Mouse (Mus musculus) Patski (cell line): ENCODE measurements at regions not wholly inside any gene's neighbourhood (a gene's known extent, or its start where the extent isn't known, plus 50 kb on each side); places are given as distances from the start of the nearest gene placed in this dataset.

Experiments used
- ATAC-seq: fragments of 100-300 bp; one replicate; pipeline ENCODE4 v1.8.0; 2021
- CTCF ChIA-PET: fragments of 350-600 bp; sonication (Branson Sonifier 250); formaldehyde crosslinking; loops from one replicate; lab custom pipeline; 2022; ENCODE audit warnings: inconsistent platforms; lab: Charles Lee
- POLR2A ChIA-PET: fragments of 350-600 bp; sonication (Branson Sonifier 250); formaldehyde crosslinking; loops from one replicate; lab custom pipeline; 2022; ENCODE audit warnings: antibody characterized with exemption, inconsistent platforms; lab: Charles Lee
- DNase-seq: peaks from one replicate; pipeline ENCODE4 v3.0.0-alpha.2; 2011; ENCODE audit warnings: low read depth, low spot score
- H3K27me3 ChIP-seq: fragments of 371-371 bp; one replicate; pipeline ENCODE4 v1.5.1; 2021
- CTCF ChIP-seq: fragments of 100-300 bp; IDR thresholded peaks from one replicate; pipeline ENCODE4 v1.5.1; 2021
- in situ Hi-C: fragments of 300-500 bp; cut with MboI; formaldehyde crosslinking; loops from 3 replicates; pipeline ENCODE4 v1.11.1; 2018; ENCODE audit warnings: low pct_unique_long_range_greater_than_20kb, mixed read lengths

- no peak for ATAC-seq
- no peaks in the 10 kb centered on the region for H3K27me3 ChIP-seq
- POLR2A ChIA-PET = interaction anchor here (0.6 to 1.0 kb wide), 2 partner anchors 10 to 126 kb away, joined by 3 to 7 read pairs; no protein-coding TSS in a partner anchor
- no peak for TF ChIP-seq CTCF
- CTCF ChIA-PET = interaction anchor here (0.9 to 3.5 kb wide), 5 partner anchors 8 to 87 kb away, joined by 3 to 16 read pairs (median 3); no protein-coding TSS in a partner anchor
- no peak for DNase-seq
- in situ Hi-C loops = no loop called here
Observed at GRCm38 (mm10) chr13:3752334-3752733, 51.8 kb downstream of the Calml3 start.

GRCm38 (mm10) chr13:3751222-3751621, 52.9 kb downstream of the Calml3 start:
- ATAC-seq (no peak), DNase-seq (no peak)
- ChIA-PET CTCF (interaction anchor here (1.2 kb wide), 1 partner anchor 85 kb away, joined by 4 read pairs; no protein-coding TSS in a partner anchor), POLR2A (interaction anchor here (0.6 kb wide), 1 partner anchor 48 kb away, joined by 9 read pairs; no protein-coding TSS in a partner anchor)
- no peak for TF ChIP-seq CTCF
- in situ Hi-C loops = no loop called here
- H3K27me3 ChIP-seq = no peaks in the 10 kb centered on the region

DNA sequence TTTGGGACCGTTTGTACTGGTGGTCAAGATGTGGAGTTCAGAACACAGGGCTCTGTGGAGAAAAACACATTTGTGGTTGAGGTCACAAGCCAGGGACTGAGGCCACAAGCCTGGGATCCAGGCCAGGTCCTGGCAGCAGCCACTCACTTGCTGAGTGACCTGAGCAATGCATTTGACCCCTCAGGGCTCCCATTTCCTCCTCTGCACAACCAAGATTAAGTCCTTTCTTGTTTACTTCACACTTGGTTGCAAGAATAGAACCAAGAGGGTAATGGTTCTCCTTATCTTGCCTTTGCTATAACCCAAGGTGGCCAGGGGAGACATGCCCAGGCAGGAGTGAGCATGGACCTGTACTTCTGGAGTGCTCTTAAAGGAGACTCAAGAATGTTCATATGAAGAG, 53.4 kb downstream of the Calml3 start:
- DNase-seq (peak; percentile 85), ATAC-seq (peak; percentile 68)
- H3K27me3 ChIP-seq = no peaks in the 10 kb centered on the region
- TF ChIP-seq CTCF = no peak
- ChIA-PET CTCF (interaction anchor here (0.7 to 1.2 kb wide), 2 partner anchors 30 to 84 kb away, joined by 3 to 4 read pairs; no protein-coding TSS in a partner anchor), POLR2A (interaction anchor here (0.6 to 1.0 kb wide), 3 partner anchors 16 to 56 kb away, joined by 3 to 9 read pairs (median 3); no protein-coding TSS in a partner anchor)
- in situ Hi-C loops = no loop called here

- H3K27me3 ChIP-seq = no peaks in the 10 kb centered on the region
- ChIA-PET POLR2A (interaction anchor here (0.9 to 1.6 kb wide), 2 partner anchors 19 to 55 kb away, joined by 3 to 9 read pairs; no protein-coding TSS in a partner anchor), CTCF (no interaction called here)
- in situ Hi-C loops = loop anchor here (5.0 kb wide), 1 partner anchor 82 kb away; no protein-coding TSS in a partner anchor
- ATAC-seq (peak; percentile 24), DNase-seq (no peak)
- no peak for TF ChIP-seq CTCF
Observed at GRCm38 (mm10) chr13:3749646-3750045, 54.5 kb downstream of the Calml3 start.

- no peak for TF ChIP-seq CTCF
- CTCF ChIA-PET = interaction anchor here (1.1 kb wide), 1 partner anchor 17 kb away, joined by 3 read pairs; no protein-coding TSS in a partner anchor
- POLR2A ChIA-PET = interaction anchor here (1.6 kb wide), 1 partner anchor 20 kb away, joined by 9 read pairs; no protein-coding TSS in a partner anchor
- no peak for ATAC-seq
- in situ Hi-C loops = loop anchor here (5.0 kb wide), 1 partner anchor 82 kb away; no protein-coding TSS in a partner anchor
- no peak for DNase-seq
- no peaks in the 10 kb centered on the region for H3K27me3 ChIP-seq
Observed at GRCm38 (mm10) chr13:3748859-3749258, 55.3 kb downstream of the Calml3 start.

DNA sequence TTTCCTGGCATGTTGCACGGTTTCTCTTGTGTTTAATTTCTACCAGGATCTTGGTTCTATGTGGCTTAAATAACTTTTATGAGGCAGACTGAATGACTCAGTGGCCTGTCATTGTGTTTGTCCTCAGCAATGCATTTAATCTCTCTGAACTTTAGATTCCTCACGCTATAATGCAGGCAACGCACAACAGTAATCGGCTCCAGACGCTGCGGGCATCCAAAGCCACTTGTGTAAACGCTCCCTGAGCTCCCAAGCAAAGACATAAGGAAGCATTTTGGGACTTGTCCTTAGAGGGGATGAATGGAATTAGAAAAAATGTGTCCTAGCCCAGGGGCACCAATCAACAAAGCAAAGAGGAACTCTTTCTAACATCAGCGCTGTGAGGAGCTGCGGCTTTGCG, 57.6 kb downstream of the Calml3 start:
- no peaks in the 10 kb centered on the region for H3K27me3 ChIP-seq
- POLR2A ChIA-PET = interaction anchor here (1.7 kb wide), 1 partner anchor 80 kb away, joined by 5 read pairs; no protein-coding TSS in a partner anchor
- in situ Hi-C loops = loop anchor here (5.0 kb wide), 1 partner anchor 79 kb away; no protein-coding TSS in a partner anchor
- no peak for TF ChIP-seq CTCF
- CTCF ChIA-PET = interaction anchor here (0.8 to 1.0 kb wide), 4 partner anchors 22 to 147 kb away, joined by 3 to 4 read pairs (median 3); no protein-coding TSS in a partner anchor
- ATAC-seq (no peak), DNase-seq (no peak)

- no peak for TF ChIP-seq CTCF
- no peak for DNase-seq
- ChIA-PET CTCF (interaction anchor here (1.1 to 1.5 kb wide), 3 partner anchors 47 to 152 kb away, joined by 3 to 4 read pairs (median 3); no protein-coding TSS in a partner anchor), POLR2A (interaction anchor here (0.7 to 2.2 kb wide), 5 partner anchors 9 to 148 kb away, joined by 3 to 7 read pairs (median 5); no protein-coding TSS in a partner anchor)
- in situ Hi-C loops = loop anchor here (5.0 kb wide), 1 partner anchor 78 kb away; no protein-coding TSS in a partner anchor
- no peaks in the 10 kb centered on the region for H3K27me3 ChIP-seq
- no peak for ATAC-seq
Observed at GRCm38 (mm10) chr13:3744870-3745269, 59.2 kb downstream of the Calml3 start.

- CTCF ChIA-PET = interaction anchor here (1.1 to 1.5 kb wide), 3 partner anchors 46 to 153 kb away, joined by 3 to 4 read pairs (median 3); no protein-coding TSS in a partner anchor
- ATAC-seq (peak; percentile 75), DNase-seq (peak; percentile 93)
- in situ Hi-C loops = no loop called here
- no peak for TF ChIP-seq CTCF
- H3K27me3 ChIP-seq = no peaks in the 10 kb centered on the region
- POLR2A ChIA-PET = interaction anchor here (0.7 to 2.2 kb wide), 4 partner anchors 10 to 149 kb away, joined by 3 to 7 read pairs (median 5); no protein-coding TSS in a partner anchor
Observed at GRCm38 (mm10) chr13:3743692-3744457, 60.2 kb downstream of the Calml3 start.

DNA sequence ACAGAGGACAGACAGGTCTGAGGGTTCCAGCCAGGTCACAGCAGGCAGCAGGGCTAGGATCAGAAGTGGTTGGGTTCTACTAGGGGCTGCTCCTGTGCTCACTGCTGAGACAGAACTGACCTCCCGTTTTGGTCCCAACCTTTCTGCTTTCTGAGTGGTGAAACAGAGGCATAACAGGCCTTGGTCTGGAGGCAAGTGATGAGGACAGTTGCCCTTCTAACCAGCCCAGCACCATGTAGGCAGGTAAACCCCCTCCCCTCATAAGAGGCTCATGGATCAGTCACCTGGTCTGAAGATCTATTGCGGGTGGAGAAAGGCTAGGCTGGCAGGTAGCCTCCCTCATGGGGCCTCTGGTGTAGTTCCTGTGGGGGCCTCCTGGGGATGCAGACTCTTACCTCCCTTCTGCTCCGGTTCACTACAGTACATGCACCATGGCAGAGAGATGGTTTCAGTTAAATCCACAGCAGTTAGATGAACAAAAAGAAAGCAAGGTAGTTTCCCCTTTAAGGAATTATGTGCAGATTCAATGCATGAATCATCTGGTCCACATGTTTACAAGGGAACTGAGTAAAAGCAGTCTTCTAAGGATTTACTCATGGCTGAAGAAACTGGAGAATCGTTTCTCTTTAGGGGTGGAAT, 61.2 kb downstream of the Calml3 start:
- H3K27me3 ChIP-seq = no peaks in the 10 kb centered on the region
- in situ Hi-C loops = no loop called here
- peak; percentile 6 for TF ChIP-seq CTCF
- ATAC-seq = peak; percentile 49
- DNase-seq = no peak
- ChIA-PET POLR2A (no interaction called here), CTCF (no interaction called here)
